Mouse (Mus musculus): Measurements from ENCODE around the gene Pick1. TPM values are rescaled to one million over a fixed set of nuclear protein-coding genes. Genes with fewer than 3 reads are reported as not detected.
A peak's percentile ranks its signal among the peaks of the same experiment; 100 is the strongest.

Pick1 gene
- polyA plus RNA-seq (2016; fragmentation: Nextera tagmentation; extraction: Ambion mirVana), result 42.1 and 52.2 TPM in 2 replicates

DNA sequence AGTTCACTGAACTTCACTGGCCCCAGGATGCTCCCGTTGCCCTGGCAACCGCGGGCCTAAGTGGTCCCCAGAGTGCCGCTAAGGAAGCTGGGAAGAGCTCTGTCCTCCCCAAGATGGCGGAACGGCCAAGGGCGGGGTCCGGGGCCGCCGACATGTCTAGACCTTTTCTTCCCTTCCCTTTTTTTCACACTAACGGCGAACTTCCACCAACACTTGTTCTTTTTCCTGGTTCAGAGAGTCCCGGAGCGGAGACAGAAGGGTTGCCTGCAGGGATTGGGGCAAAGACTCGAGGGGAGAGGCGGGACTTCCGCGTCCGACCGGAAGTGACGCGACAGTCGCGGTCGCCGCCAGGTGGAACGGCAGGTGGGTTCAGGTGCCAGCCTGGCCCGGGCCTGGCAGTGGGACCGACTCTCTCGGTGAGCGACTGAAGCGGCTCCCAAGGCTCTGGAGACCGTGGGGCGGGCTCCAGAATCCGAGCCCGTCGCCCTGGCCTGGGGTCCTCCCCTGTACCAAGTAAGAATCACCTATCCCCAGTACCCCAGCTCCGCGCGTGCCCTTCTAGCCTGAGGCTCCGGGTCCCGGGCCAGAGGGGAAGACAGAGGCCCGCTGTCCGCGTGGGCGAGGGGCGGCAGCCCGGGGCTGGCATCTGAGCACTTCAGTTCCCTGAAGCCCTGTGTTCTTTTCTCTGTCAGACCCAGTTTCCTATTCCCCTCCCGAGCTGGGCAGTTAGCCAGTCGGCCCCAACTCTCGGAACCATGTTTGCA, at the start of gene Pick1, which contains the start of gene Gm49486:
Gene Pick1, plus strand, starts transcription at position 116 of the 764 bp plus-strand sequence.
Gene Gm49486, plus strand, starts transcription at position 334 of the 764 bp plus-strand sequence.
- peaks cover 31% of the 10 kb centered on the region for H3K4me1 ChIP-seq
- DNase-seq (ENCODE audit: low spot score), result peak; percentile 91
- H3K27ac ChIP-seq (replicated peaks), result peak within 1 kb of the TSS; percentile 96
- peak within 1 kb of the TSS; percentile 77 for H3K4me3 ChIP-seq
- H3K27me3 ChIP-seq (ENCODE audit: low read depth, poor library complexity, severe bottlenecking), result no peaks in the 10 kb centered on the region
- peaks cover 29% of the 10 kb centered on the region for H3K36me3 ChIP-seq
- WGBS, result 1% methylated on average over 51 of the region's 51 CpGs
- no peaks in the 10 kb centered on the region for H3K9me3 ChIP-seq (replicated peaks)

DNA sequence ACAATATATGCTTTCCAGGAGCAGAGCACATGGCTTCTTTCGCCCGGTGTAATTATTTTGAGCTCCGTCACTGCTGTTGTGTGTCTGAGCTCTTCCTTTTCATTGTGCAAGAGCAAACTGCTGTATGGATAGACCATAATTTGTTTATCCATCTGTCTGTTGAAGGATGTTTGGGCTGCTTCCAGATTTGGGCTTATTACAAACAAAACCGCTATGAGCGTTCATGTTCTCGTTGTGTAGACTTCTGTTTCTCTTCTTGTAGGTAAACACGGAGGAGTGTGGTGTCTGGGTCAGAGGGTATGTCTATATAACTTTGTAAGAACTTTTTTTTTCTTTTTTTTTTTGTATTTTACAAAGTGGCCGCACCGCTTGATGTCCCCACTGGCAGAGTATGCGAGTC, 43.8 kb upstream of the Pick1 start:
- no peak overlapping the region for H3K27ac ChIP-seq (replicated peaks)
- H3K9me3 ChIP-seq (replicated peaks), result no peaks in the 10 kb centered on the region
- H3K4me3 ChIP-seq, result no peak overlapping the region
- H3K36me3 ChIP-seq, result no peaks in the 10 kb centered on the region
- DNase-seq (ENCODE audit: low spot score), result no peak
- no peaks in the 10 kb centered on the region for H3K27me3 ChIP-seq (ENCODE audit: low read depth, poor library complexity, severe bottlenecking)
- 0 out of 2 replicates have a peak, but pooled peaks cover 2% of the 10 kb centered on the region for H3K4me1 ChIP-seq
- WGBS, result 91% methylated on average over 10 of the region's 10 CpGs

DNA sequence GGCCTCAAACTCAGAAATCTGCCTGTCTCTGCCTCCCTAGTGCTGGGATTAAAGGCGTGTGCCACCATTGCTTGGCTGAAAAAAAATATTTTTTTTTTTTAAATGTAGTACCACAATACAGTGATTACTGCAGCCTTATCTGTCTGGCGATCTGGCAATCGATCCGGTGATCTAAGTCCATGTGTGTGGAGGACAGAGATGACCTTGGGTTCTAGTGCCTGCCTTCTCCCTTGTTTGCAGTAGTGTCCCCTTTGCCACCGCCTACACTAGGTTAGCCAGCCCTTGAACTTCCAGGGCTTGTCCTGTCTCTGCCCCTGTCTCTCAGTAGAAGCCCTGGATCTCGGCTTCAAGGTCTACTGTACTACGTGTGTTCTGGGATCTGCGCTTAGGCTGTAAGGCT, 41.2 kb upstream of the Pick1 start:
- H3K36me3 ChIP-seq, result no peaks in the 10 kb centered on the region
- WGBS, result 90% methylated on average over 8 of the region's 8 CpGs
- no peak overlapping the region for H3K27ac ChIP-seq (replicated peaks)
- peaks cover 13% of the 10 kb centered on the region for H3K4me1 ChIP-seq
- H3K27me3 ChIP-seq (ENCODE audit: low read depth, poor library complexity, severe bottlenecking), result no peaks in the 10 kb centered on the region
- no peak overlapping the region for H3K4me3 ChIP-seq
- H3K9me3 ChIP-seq (replicated peaks), result no peaks in the 10 kb centered on the region; the same call in 1 of the 2 replicates
- DNase-seq (ENCODE audit: low spot score), result no peak

DNA sequence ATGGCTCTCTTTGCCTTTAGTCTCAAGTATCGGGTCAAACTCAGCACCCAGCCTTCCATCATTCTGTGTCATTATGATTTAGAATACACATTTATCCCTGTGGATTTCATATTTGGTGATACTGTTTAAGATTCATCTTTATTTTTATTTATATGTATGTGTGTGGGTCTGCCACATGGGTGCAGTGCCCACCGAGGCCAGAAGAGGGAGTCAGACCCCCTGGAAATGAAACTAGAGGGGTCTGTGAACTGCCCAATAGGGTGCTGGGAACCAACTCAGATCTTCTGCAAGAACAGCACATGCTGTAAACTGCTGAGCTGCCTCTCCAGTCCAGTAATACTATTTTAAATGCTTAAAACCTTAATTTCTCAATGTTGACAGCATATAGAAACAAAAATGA, 37.5 kb upstream of the Pick1 start:
- Histone ChIP-seq H3K4me1 (peaks cover 47% of the 10 kb centered on the region), H3K4me3 (no peak overlapping the region), H3K9me3 (replicated peaks) (no peaks in the 10 kb centered on the region; the same call in 1 of the 2 replicates), H3K27me3 (ENCODE audit: low read depth, poor library complexity, severe bottlenecking) (peaks cover 26% of the 10 kb centered on the region), H3K36me3 (no peaks in the 10 kb centered on the region), H3K27ac (replicated peaks) (no peak overlapping the region)
- 98% methylated on average over 2 of the region's 2 CpGs for WGBS
- no peak for DNase-seq (ENCODE audit: low spot score)

DNA sequence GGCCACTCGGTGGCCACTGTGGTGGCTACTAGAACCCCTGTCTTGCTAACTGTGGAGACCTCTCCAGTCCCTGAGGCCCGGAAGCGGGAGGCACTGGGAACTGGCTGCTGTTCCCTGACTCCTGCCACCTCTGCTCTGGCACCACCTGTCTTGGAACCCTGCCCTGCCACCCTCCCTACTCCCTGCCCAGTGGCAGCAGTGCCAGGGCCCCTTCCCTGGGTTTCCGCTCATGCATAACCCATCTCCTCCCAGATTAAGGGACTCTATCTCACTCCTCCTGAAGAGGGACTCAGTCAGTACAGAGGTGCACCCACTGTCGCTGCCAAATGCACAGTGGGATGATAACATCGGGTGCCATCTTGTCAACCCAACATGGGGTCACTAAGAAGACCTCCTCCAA, 36.5 kb upstream of the Pick1 start:
- WGBS, result 82% methylated on average over 6 of the region's 6 CpGs
- H3K4me3 ChIP-seq, result peak overlapping the region; percentile 39
- peaks cover 52% of the 10 kb centered on the region for H3K4me1 ChIP-seq
- H3K27me3 ChIP-seq (ENCODE audit: low read depth, poor library complexity, severe bottlenecking), result peaks cover 29% of the 10 kb centered on the region
- H3K9me3 ChIP-seq (replicated peaks), result no peaks in the 10 kb centered on the region; the same call in 1 of the 2 replicates
- peak overlapping the region; percentile 92 for H3K27ac ChIP-seq (replicated peaks)
- no peaks in the 10 kb centered on the region for H3K36me3 ChIP-seq
- DNase-seq (ENCODE audit: low spot score), result no peak

DNA sequence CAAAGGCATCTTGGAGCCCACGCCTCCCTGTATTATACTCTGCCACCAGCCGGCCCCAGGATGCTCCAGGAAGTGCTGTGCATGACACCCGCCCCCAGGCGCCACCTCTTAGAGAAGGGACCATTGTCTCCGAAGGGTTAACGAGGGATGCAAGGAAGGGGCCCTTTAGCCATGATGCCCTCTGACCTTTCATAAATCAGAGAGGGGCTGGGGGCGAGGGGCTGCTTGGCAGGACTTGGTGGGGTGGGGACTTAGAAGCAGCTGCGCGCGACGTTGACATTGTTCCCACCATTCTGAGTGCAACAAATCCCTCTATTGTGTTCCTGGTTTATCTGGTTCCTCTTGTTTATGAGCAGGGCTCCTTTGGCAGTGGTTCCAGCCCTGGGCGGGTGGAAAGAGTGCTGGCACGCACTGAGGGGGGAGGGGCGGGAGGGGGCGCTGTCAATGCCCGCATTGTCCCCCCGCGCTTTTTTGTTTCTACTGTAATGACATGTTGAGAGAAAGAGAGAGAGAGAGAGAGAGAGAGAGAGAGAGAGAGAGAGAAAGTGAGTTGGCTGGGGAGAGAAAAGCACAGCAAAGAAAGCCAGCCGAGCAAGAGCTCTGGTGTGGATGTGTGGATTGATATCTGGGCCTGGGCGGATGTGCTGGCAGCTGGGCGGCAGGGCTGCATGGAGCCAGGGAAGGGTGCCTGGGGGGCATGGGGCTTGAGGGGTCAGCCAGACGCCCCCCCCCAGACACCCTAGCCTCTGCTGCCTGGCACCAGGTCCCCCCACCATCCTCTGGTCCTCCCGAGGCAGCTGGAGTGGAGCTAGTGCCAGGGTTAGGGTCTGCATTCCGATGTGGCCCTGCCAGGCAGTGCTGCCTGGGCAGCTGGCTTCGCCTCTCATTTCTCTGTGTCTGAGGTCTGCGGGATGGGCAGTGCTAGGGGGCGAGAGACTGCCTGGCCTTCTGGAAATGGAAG, 35.8 kb upstream of the Pick1 start:
- Histone ChIP-seq H3K4me3 (peak overlapping the region; percentile 39), H3K27me3 (ENCODE audit: low read depth, poor library complexity, severe bottlenecking) (peaks cover 33% of the 10 kb centered on the region), H3K4me1 (peaks cover 52% of the 10 kb centered on the region), H3K9me3 (replicated peaks) (no peaks in the 10 kb centered on the region; the same call in 1 of the 2 replicates), H3K36me3 (no peaks in the 10 kb centered on the region), H3K27ac (replicated peaks) (peak overlapping the region; percentile 92)
- peak; percentile 78 for DNase-seq (ENCODE audit: low spot score)
- WGBS, result 22% methylated on average over 27 of the region's 27 CpGs

DNA sequence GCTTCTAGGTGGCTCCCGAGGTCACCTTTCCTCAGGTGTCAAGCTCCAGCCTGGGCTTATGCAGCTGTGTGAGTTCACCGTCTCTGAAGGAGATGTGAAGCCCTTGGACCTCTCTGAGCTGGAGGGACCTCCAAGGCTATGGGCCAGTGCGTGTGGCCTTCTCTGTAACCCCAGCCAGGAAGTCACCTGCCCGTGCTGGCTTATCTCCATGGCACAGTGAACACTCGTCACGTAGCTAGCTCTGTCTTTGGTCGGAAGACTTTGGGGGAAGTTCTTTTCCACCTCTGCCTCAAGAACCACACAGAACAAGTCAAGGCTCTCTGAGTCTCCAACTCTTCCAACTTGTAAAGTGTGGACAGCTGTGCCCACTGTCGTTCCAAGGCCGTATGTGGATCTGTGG, 34.9 kb upstream of the Pick1 start:
- H3K36me3 ChIP-seq, result no peaks in the 10 kb centered on the region
- WGBS, result 85% methylated on average over 9 of the region's 9 CpGs
- no peak overlapping the region for H3K4me3 ChIP-seq
- peaks cover 57% of the 10 kb centered on the region for H3K4me1 ChIP-seq
- H3K27me3 ChIP-seq (ENCODE audit: low read depth, poor library complexity, severe bottlenecking), result peaks cover 33% of the 10 kb centered on the region
- no peaks in the 10 kb centered on the region; the same call in 1 of the 2 replicates for H3K9me3 ChIP-seq (replicated peaks)
- no peak for DNase-seq (ENCODE audit: low spot score)
- peak overlapping the region; percentile 92 for H3K27ac ChIP-seq (replicated peaks)

DNA sequence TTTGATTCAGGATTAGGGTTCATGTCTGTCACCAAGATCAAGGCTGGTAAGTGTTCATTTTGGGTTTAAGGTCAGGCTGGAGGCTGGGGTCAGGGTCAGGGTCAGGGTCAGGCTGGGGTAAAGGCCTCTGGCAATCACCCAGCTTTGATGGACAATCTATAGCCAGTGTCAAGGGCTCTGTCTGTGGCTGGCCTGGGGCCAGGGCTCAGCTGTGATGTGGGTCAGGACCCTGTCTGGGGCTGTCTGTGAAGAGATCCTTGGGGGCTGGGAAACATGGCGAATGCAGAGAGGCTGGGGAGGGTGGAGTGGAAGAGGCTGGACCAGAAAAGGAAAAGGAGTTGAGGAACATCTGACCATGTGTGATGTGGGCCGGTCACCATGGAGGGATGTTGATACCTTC, 34.0 kb upstream of the Pick1 start:
- WGBS, result 79% methylated on average over 2 of the region's 2 CpGs
- Histone ChIP-seq H3K4me3 (no peak overlapping the region), H3K27ac (replicated peaks) (peak overlapping the region; percentile 92), H3K9me3 (replicated peaks) (no peaks in the 10 kb centered on the region; the same call in 1 of the 2 replicates), H3K36me3 (no peaks in the 10 kb centered on the region), H3K27me3 (ENCODE audit: low read depth, poor library complexity, severe bottlenecking) (peaks cover 33% of the 10 kb centered on the region), H3K4me1 (peaks cover 57% of the 10 kb centered on the region)
- DNase-seq (ENCODE audit: low spot score), result no peak

DNA sequence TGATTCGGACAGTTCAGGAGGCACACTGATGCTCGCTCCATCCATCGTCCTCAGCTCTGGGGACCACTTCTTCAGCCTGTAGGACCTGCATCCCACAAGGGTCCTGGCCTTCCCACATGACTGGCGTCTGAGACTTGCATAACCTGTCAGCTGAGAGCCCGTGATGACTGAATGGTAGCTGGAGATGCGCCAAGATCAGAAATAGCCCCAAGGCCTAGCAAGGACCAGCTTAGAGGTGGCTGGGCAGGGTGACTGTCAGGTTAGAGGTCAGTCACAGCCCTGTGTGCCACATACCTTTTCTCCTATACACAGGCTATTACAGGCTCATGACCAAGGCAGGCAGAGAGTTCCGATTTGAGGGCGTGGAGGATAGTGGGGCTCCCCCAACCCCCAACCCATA, 33.5 kb upstream of the Pick1 start:
- H3K36me3 ChIP-seq, result no peaks in the 10 kb centered on the region
- no peak for DNase-seq (ENCODE audit: low spot score)
- no peaks in the 10 kb centered on the region; the same call in 1 of the 2 replicates for H3K9me3 ChIP-seq (replicated peaks)
- H3K27ac ChIP-seq (replicated peaks), result peak overlapping the region; percentile 92
- H3K4me3 ChIP-seq, result no peak overlapping the region
- H3K27me3 ChIP-seq (ENCODE audit: low read depth, poor library complexity, severe bottlenecking), result peaks cover 33% of the 10 kb centered on the region
- peaks cover 57% of the 10 kb centered on the region for H3K4me1 ChIP-seq
- WGBS, result 90% methylated on average over 8 of the region's 8 CpGs

DNA sequence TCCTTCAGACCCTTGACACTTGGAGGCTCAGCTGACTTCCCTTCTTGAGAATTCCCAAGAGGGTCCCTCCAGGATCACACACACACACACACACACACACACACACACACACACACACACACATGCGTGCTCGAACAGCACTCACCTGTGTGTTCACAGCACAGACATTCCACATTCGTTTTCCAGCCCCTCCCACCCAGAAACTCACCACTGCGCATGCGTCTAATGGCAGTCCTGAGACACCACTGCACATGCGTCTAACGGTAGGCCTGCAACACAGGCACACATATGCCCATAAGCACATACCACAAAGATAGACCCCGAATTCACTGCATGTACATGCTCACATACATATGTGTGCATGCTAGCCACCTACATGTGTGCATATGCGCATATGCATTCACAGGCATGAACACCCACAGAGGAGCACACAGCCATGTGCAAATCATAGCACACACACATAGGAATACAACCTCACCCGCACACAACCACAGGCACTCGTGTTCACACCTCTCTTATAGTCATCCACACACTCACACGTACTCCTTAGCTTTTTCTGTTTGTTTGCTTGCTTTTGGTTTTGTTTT, 29.5 kb upstream of the Pick1 start:
- peaks cover 56% of the 10 kb centered on the region for H3K4me1 ChIP-seq
- H3K27me3 ChIP-seq (ENCODE audit: low read depth, poor library complexity, severe bottlenecking), result peaks cover 45% of the 10 kb centered on the region
- H3K27ac ChIP-seq (replicated peaks), result no peak overlapping the region
- H3K4me3 ChIP-seq, result no peak overlapping the region
- 92% methylated on average over 12 of the region's 12 CpGs for whole genome bisulfite sequencing
- no peak for DNase-seq (ENCODE audit: low spot score)
- H3K9me3 ChIP-seq (replicated peaks), result no peaks in the 10 kb centered on the region
- no peaks in the 10 kb centered on the region for H3K36me3 ChIP-seq

DNA sequence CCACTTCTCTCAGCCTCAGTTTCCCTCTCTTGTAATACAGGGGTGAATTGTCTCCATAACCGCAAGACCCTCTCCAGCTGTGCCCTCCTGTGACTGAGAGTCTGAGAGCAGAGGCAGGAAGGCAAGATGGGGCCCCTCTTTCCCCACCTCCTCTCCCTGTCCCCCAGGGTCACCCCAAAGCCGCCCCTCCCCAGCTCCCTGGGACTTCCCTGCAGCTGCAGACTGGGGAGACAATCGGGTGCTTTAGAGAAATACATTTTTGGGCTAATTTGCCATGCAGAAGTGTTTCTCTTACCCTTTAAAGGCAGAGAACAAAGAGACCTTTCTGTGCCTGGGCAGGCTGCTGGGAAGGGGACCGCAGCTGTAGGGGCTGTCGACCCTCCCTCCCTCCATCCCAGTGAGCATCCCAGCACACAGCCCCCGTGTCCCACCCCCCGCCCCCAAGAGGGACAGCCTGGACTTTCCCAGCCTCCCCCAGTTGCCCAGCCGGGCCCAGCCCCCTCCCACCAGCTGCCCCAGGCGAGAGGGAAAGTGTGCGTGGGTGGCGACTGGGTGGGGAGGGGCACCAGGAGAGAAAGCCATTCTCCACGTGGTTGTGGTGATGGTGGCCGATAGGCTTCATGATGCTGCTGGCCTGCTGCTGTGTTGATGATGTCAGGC, 27.4 kb upstream of the Pick1 start:
- 36% methylated on average over 13 of the region's 13 CpGs for WGBS
- Histone ChIP-seq H3K4me3 (no peak overlapping the region; the same call in 1 of the 2 replicates), H3K36me3 (no peaks in the 10 kb centered on the region), H3K27ac (replicated peaks) (peak overlapping the region; percentile 88), H3K9me3 (replicated peaks) (no peaks in the 10 kb centered on the region), H3K4me1 (peaks cover 34% of the 10 kb centered on the region), H3K27me3 (ENCODE audit: low read depth, poor library complexity, severe bottlenecking) (peaks cover 29% of the 10 kb centered on the region; the same call in 1 of the 2 replicates)
- peak; percentile 38 for DNase-seq (ENCODE audit: low spot score)

DNA sequence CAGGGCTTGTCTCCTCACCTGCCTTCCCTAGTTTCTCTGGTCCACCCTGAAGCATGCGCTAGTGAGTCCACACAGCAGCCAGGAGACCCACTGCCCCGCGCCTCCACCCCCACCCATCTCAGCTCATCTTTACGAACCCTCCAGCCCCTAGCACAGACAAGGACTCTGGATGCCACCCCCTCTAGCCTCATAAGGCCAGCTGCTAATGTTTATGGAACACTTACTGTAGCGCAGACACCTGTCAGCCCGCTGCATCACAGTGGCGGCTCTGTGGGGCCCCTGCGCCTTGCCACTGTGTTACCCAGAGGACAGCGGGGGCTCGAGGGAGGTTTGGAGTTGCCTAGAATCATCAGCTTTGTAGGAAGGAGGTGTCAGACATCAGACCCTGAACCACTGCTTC, 26.4 kb upstream of the Pick1 start:
- WGBS, result 56% methylated on average over 10 of the region's 10 CpGs
- DNase-seq (ENCODE audit: low spot score), result no peak
- Histone ChIP-seq H3K27me3 (ENCODE audit: low read depth, poor library complexity, severe bottlenecking) (peaks cover 28% of the 10 kb centered on the region; the same call in 1 of the 2 replicates), H3K36me3 (no peaks in the 10 kb centered on the region), H3K27ac (replicated peaks) (peak overlapping the region; percentile 88), H3K4me1 (peaks cover 34% of the 10 kb centered on the region), H3K9me3 (replicated peaks) (no peaks in the 10 kb centered on the region), H3K4me3 (0 out of 2 replicates have a peak overlapping the region, but pooled peaks have one; percentile 12)

Measured in midbrain, embryonic 10.5 days (tissue).